Mouse (Mus musculus) stomach, postnatal 0 days (tissue): ENCODE measurements around the gene Tfpi2. TPM values are rescaled to one million over a fixed set of nuclear protein-coding genes. Genes with fewer than 3 reads are reported as not detected.
A peak's percentile ranks its signal among the peaks of the same experiment; 100 is the strongest.

Experiments used
- ATAC-seq: fragments of 200-750 bp; cut with Nextera tagmentation; 2 replicates; pipeline ENCODE4 v1.8.0; 2017; ENCODE audit not compliant: low FRiP score, low TSS enrichment
- DNase-seq: peaks from one replicate; pipeline ENCODE4 v3.0.0-alpha.2; 2016; ENCODE audit warnings: low spot score
- H3K27ac ChIP-seq: fragments of 300-500 bp; sonication (generic); replicated peaks from 2 replicates; pipeline ENCODE4 v1.5.1; 2014; ENCODE audit warnings: mild to moderate bottlenecking, control low read depth
- H3K27me3 ChIP-seq: fragments of 300-500 bp; sonication (generic); 2 replicates; pipeline ENCODE4 v1.6.1; 2014; ENCODE audit warnings: low read length; ENCODE audit not compliant: control insufficient read depth, insufficient read depth
- H3K36me3 ChIP-seq: fragments of 300-500 bp; sonication (generic); 2 replicates; pipeline ENCODE4 v1.6.1; 2014; ENCODE audit warnings: low read length, mixed read lengths; ENCODE audit not compliant: control insufficient read depth, insufficient read depth
- H3K4me1 ChIP-seq: fragments of 300-500 bp; sonication (generic); replicated peaks from 2 replicates; pipeline ENCODE4 v1.6.1; 2014; ENCODE audit warnings: antibody characterized with exemption; ENCODE audit not compliant: control insufficient read depth, insufficient read depth
- H3K4me2 ChIP-seq: fragments of 300-500 bp; sonication (generic); replicated peaks from 2 replicates; pipeline ENCODE4 v1.6.1; 2014; ENCODE audit warnings: low read depth, mild to moderate bottlenecking, control low read depth, moderate library complexity
- H3K4me3 ChIP-seq: fragments of 300-500 bp; sonication (generic); 2 replicates; pipeline ENCODE4 v1.5.1; 2014; ENCODE audit warnings: low read depth, low read length, control low read depth
- H3K9ac ChIP-seq: fragments of 300-500 bp; sonication (generic); 2 replicates; pipeline ENCODE4 v1.6.1; 2014; ENCODE audit warnings: mild to moderate bottlenecking, low read length, control low read depth, mixed read lengths
- H3K9me3 ChIP-seq: fragments of 300-500 bp; sonication (generic); 2 replicates; pipeline ENCODE4 v1.6.1; 2016; ENCODE audit warnings: low read length; ENCODE audit not compliant: control insufficient read depth
- CTCF ChIP-seq: IDR thresholded peaks from 2 replicates; pipeline ENCODE4 v1.5.1; 2016; ENCODE audit warnings: antibody characterized with exemption, low read depth, mild to moderate bottlenecking, moderate library complexity
- EP300 ChIP-seq: optimal IDR thresholded peaks from 2 replicates; pipeline ENCODE3; 2016; ENCODE audit warnings: antibody characterized with exemption
- whole genome bisulfite sequencing: fragments of 180-500 bp; shearing (Covaris S2); extraction: QIAGEN DNeasy Blood & Tissue Kit; methylation state at CpG from one replicate; pipeline ENCODE4 v1.1.7; 2014; 5-methylcytosine and 5-hydroxymethylcytosine counted together
- polyA plus RNA-seq: library from polyadenylated mRNA; unstranded; fragments of >200 nt; fragmentation: Nextera tagmentation; extraction: Ambion mirVana; gene quantifications from 2 replicates; pipeline ENCODE4 v1.2.1, GENCODE M21; 2015

Tfpi2 gene
- polyA plus RNA-seq, 1 experiment from 2014 or later, result 2.0 TPM

DNA sequence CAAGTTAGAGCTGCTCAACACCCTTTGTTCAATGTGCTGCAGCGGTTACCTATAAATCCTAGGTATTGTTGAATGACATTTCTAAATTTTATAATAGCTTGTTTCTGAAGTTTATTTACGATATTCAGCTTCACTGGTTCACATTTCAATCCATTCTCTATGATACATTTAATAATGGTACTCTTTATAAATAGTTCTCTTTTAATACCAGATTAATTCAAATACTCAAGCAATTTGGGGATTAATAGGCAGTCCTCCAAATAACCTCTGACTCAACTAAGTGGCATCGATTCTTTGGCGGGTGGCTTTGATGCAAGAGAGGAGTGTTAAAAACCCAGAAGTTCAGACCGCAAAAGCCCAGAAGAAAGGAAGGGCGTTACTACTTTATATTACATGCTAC, 4.8 kb upstream of the Tfpi2 start, which contains the start of gene Gngt1:
TSS of gene Gngt1 (plus strand) at position 301 of the 400 bp plus-strand sequence.
- Histone ChIP-seq H3K4me3 (no peak within 1 kb of the TSS), H3K9me3 (no peaks in the 10 kb centered on the region), H3K27ac (no peak within 1 kb of the TSS), H3K4me1 (no peaks in the 10 kb centered on the region), H3K9ac (no peak within 1 kb of the TSS), H3K36me3 (no peaks in the 10 kb centered on the region), H3K27me3 (no peaks in the 10 kb centered on the region), H3K4me2 (no peak within 1 kb of the TSS)
- no peak for TF ChIP-seq CTCF
- TF ChIP-seq EP300, result no peak
- no peak for DNase-seq
- no peak for ATAC-seq
- 68% methylated on average over 6 of the region's 6 CpGs for WGBS

- Histone ChIP-seq H3K9ac (no peak overlapping the region), H3K9me3 (no peaks in the 10 kb centered on the region), H3K36me3 (no peaks in the 10 kb centered on the region), H3K4me3 (no peak overlapping the region), H3K4me1 (no peaks in the 10 kb centered on the region), H3K4me2 (no peak overlapping the region), H3K27me3 (no peaks in the 10 kb centered on the region), H3K27ac (no peak overlapping the region)
- 76% methylated on average over 5 of the region's 5 CpGs for WGBS
- ATAC-seq (no peak), DNase-seq (no peak)
- TF ChIP-seq CTCF, result no peak
Measured at GRCm38 (mm10) chr6:3982661-3983284, 5.9 kb downstream of the Tfpi2 start.

- TF ChIP-seq CTCF (no peak), EP300 (no peak)
- no peak for ATAC-seq
- no peaks in the 10 kb centered on the region for H3K9me3 ChIP-seq
Measured at GRCm38 (mm10) chr6:3973679-3974078, 15.0 kb downstream of the Tfpi2 start.

GRCm38 (mm10) chr6:3967676-3968626, 20.8 kb downstream of the Tfpi2 start:
- H3K4me3 ChIP-seq, result peak overlapping the region; percentile 32
- H3K36me3 ChIP-seq, result no peaks in the 10 kb centered on the region
- no peaks in the 10 kb centered on the region for H3K27me3 ChIP-seq
- H3K9ac ChIP-seq, result 0 out of 2 replicates have a peak overlapping the region, but pooled peaks have one; percentile 13
- no peaks in the 10 kb centered on the region for H3K9me3 ChIP-seq
- peak overlapping the region; percentile 44 for H3K4me2 ChIP-seq
- 0 out of 2 replicates have a peak overlapping the region, but pooled peaks have one; percentile 2 for H3K27ac ChIP-seq
- 28% methylated on average over 31 of the region's 31 CpGs for WGBS
- no peak for TF ChIP-seq EP300
- TF ChIP-seq CTCF, result no peak
- no peaks in the 10 kb centered on the region for H3K4me1 ChIP-seq
- ATAC-seq (no peak), DNase-seq (peak; percentile 18)

More at GRCm38 (mm10) chr6:3973679-3974078, 15.0 kb downstream of the Tfpi2 start:
- no peak overlapping the region for H3K27ac ChIP-seq
- H3K9ac ChIP-seq, result no peak overlapping the region
- H3K4me2 ChIP-seq, result no peak overlapping the region
- no peak overlapping the region for H3K4me3 ChIP-seq
- no peaks in the 10 kb centered on the region for H3K36me3 ChIP-seq
- no peak for DNase-seq
- H3K4me1 ChIP-seq, result no peaks in the 10 kb centered on the region
- no peaks in the 10 kb centered on the region for H3K27me3 ChIP-seq
- 59% methylated on average over 1 of the region's 1 CpGs for WGBS

DNA sequence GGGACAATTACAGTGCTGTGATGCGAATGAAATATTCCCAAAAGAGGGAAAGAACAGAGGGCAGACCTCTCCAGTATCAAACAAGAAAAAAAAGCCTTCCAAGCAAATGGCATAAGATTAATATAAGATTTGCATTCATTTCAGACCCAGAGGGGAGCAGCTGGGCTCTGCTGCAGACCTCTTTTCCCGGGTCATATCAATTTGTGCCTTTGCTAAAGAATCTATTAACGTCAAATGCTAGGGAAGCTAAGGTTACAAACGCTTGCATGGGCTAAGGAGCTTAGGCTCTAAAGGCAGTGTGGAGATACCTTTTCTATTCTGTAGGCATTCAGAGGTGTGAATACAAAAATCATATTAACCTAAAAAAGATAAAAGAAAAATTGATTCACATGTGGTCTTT, 33.8 kb downstream of the Tfpi2 start:
- DNase-seq (no peak), ATAC-seq (no peak)
- WGBS, result 50% methylated on average over 4 of the region's 4 CpGs
- Histone ChIP-seq H3K9me3 (no peaks in the 10 kb centered on the region), H3K9ac (no peak overlapping the region), H3K27ac (no peak overlapping the region), H3K4me2 (no peak overlapping the region), H3K36me3 (no peaks in the 10 kb centered on the region), H3K4me3 (no peak overlapping the region), H3K4me1 (no peaks in the 10 kb centered on the region), H3K27me3 (no peaks in the 10 kb centered on the region)
- no peak for TF ChIP-seq CTCF
- TF ChIP-seq EP300, result no peak
